ENCODE assay signal across 18 mouse cellular contexts in genomic region chr5:120558041-120558440, GRCm38 (mm10). TPM values are rescaled to one million over a fixed set of nuclear protein-coding genes. Genes with fewer than 3 reads are reported as not detected.
DNase-seq lines count a peak whose midpoint lies in the region; ATAC-seq and TF ChIP-seq lines count a peak whose summit lies in the region.
"Had no signal": no experiment of that assay in that cellular context is flagged by ENCODE, and none has a peak within 500 bp of the region (broad histone marks: within the 10 kb centered on the region; RNA-seq: fewer than 3 reads in every experiment).

No protein-coding gene starts in this region.

- H3K9me3 ChIP-seq in lung, embryonic 15.5 days = no peaks in the 10 kb centered on the region
- no peaks in the 10 kb centered on the region for H3K9me3 ChIP-seq in embryonic facial prominence, embryonic 15.5 days (replicated peaks)
- no peaks in the 10 kb centered on the region for H3K9me3 ChIP-seq in liver, postnatal 0 days (ENCODE audit: low read length)
- no peaks in the 10 kb centered on the region for H3K9me3 ChIP-seq in heart, embryonic 11.5 days (replicated peaks; ENCODE audit: control insufficient read depth, low read length)
- H3K9me3 ChIP-seq: heart, embryonic 12.5 days had no signal

- intact Hi-C loops in gastrocnemius, adult 2 months (cut with DNase I) = no loop called here

- peaks cover 38% of the 10 kb centered on the region for H3K4me1 ChIP-seq in lung, embryonic 15.5 days
- peaks cover 43% of the 10 kb centered on the region for H3K4me1 ChIP-seq in embryonic facial prominence, embryonic 15.5 days
- peaks cover 30% of the 10 kb centered on the region for H3K4me1 ChIP-seq in liver, postnatal 0 days (ENCODE audit: insufficient read depth)
- H3K4me1 ChIP-seq in heart, embryonic 11.5 days (ENCODE audit: control insufficient read depth, insufficient read depth, low read length) = peaks cover 30% of the 10 kb centered on the region

- 59% methylated on average over 8 of the region's 8 CpGs for WGBS in lung, embryonic 15.5 days
- WGBS in embryonic facial prominence, embryonic 15.5 days = 66% methylated on average over 8 of the region's 8 CpGs
- 62% methylated on average over 8 of the region's 8 CpGs for WGBS in liver, postnatal 0 days (ENCODE audit: insufficient replicate concordance)
- WGBS in heart, embryonic 11.5 days (ENCODE audit: insufficient replicate concordance) = 78% methylated on average over 8 of the region's 8 CpGs

- no peak overlapping the region; the same call in 1 of the 2 replicates for H3K4me3 ChIP-seq in gastrocnemius, adult 2 months
- no peak overlapping the region for H3K4me3 ChIP-seq in lung, embryonic 15.5 days
- H3K4me3 ChIP-seq in embryonic facial prominence, embryonic 15.5 days (replicated peaks) = no peak overlapping the region
- H3K4me3 ChIP-seq in liver, postnatal 0 days (ENCODE audit: low read depth, low read length) = no peak overlapping the region
- H3K4me3 ChIP-seq in heart, embryonic 11.5 days (ENCODE audit: low read depth, low read length) = no peak overlapping the region
- H3K4me3 ChIP-seq: erythroblast, embryonic 14.5 days; heart, embryonic 12.5 days had no signal

- H3K36me3 ChIP-seq in lung, embryonic 15.5 days = peaks cover 15% of the 10 kb centered on the region; the same call in 1 of the 2 replicates
- peaks cover 36% of the 10 kb centered on the region for H3K36me3 ChIP-seq in embryonic facial prominence, embryonic 15.5 days
- H3K36me3 ChIP-seq in liver, postnatal 0 days (replicated peaks; ENCODE audit: insufficient read depth, low read length) = peaks cover 47% of the 10 kb centered on the region
- H3K36me3 ChIP-seq in heart, embryonic 11.5 days (ENCODE audit: control insufficient read depth, insufficient read depth, low read length) = peaks cover 10% of the 10 kb centered on the region; the same call in 1 of the 2 replicates

- no peak overlapping the region for H3K9ac ChIP-seq in lung, embryonic 15.5 days
- H3K9ac ChIP-seq in embryonic facial prominence, embryonic 15.5 days = no peak overlapping the region
- no peak overlapping the region for H3K9ac ChIP-seq in liver, postnatal 0 days (replicated peaks)
- H3K9ac ChIP-seq in heart, embryonic 11.5 days (ENCODE audit: low read depth, low read length) = no peak overlapping the region
- H3K9ac ChIP-seq: forebrain, postnatal 0 days had no signal

- no peaks in the 10 kb centered on the region for H3K27me3 ChIP-seq in lung, embryonic 15.5 days
- no peaks in the 10 kb centered on the region for H3K27me3 ChIP-seq in embryonic facial prominence, embryonic 15.5 days
- no peaks in the 10 kb centered on the region for H3K27me3 ChIP-seq in liver, postnatal 0 days (ENCODE audit: insufficient read depth, low read length)
- no peaks in the 10 kb centered on the region for H3K27me3 ChIP-seq in heart, embryonic 11.5 days (ENCODE audit: control insufficient read depth, insufficient read depth, low read length)
- H3K27me3 ChIP-seq: heart, embryonic 12.5 days had no signal

- H3K4me2 ChIP-seq in lung, embryonic 15.5 days = 0 out of 2 replicates have a peak overlapping the region, but pooled peaks have one; percentile 7
- no peak overlapping the region for H3K4me2 ChIP-seq in embryonic facial prominence, embryonic 15.5 days (replicated peaks)
- H3K4me2 ChIP-seq in liver, postnatal 0 days (ENCODE audit: low read depth, low read length) = peak overlapping the region; percentile 67
- no peak overlapping the region for H3K4me2 ChIP-seq in heart, embryonic 11.5 days
- H3K4me2 ChIP-seq: heart, embryonic 12.5 days had no signal

- TF ChIP-seq CTCF in gastrocnemius, adult 2 months (IDR thresholded peaks at IDR 0.05) = no peak
- TF ChIP-seq CTCF in liver, postnatal 0 days (IDR thresholded peaks at IDR 0.05; ENCODE audit: low read depth) = no peak

- no peak for ATAC-seq in lung, embryonic 15.5 days (ENCODE audit: borderline replicate concordance, extremely low read depth, low FRiP score, low TSS enrichment)
- no peak for ATAC-seq in embryonic facial prominence, embryonic 15.5 days (ENCODE audit: insufficient number of reproducible peaks, low FRiP score, low TSS enrichment, low read depth)
- no peak for ATAC-seq in liver, postnatal 0 days
- ATAC-seq in heart, embryonic 11.5 days (replicated peaks; ENCODE audit: insufficient number of reproducible peaks, low FRiP score, low TSS enrichment) = no peak
- ATAC-seq: forebrain, postnatal 0 days had no signal

- peak overlapping the region; percentile 96 for H3K27ac ChIP-seq in gastrocnemius, adult 2 months
- no peak overlapping the region for H3K27ac ChIP-seq in lung, embryonic 15.5 days
- H3K27ac ChIP-seq in embryonic facial prominence, embryonic 15.5 days (replicated peaks) = peak overlapping the region; percentile 48; the same call in 1 of the 2 replicates
- no peak overlapping the region for H3K27ac ChIP-seq in liver, postnatal 0 days (ENCODE audit: low read depth)
- no peak overlapping the region for H3K27ac ChIP-seq in heart, embryonic 11.5 days (ENCODE audit: low read depth, low read length)

- DNase-seq in gastrocnemius, adult 2 months = no peak
- no peak for DNase-seq in gastrocnemius, adult 8-10 months (ENCODE audit: low spot score in 2 of 2)
- DNase-seq in lung, postnatal 4 days = no peak
- DNase-seq in liver, postnatal 0 days = no peak
- DNase-seq in heart, adult 11 months = no peak
- DNase-seq: forebrain, postnatal 0 days; gastrocnemius, postnatal 25 days; kidney, adult 11 months; kidney, postnatal 14 days; lung, adult 2 months; right cerebral cortex, adult 18-20 months; thymus, postnatal 14 days had no signal

- no peak for TF ChIP-seq EP300 in liver, postnatal 0 days (IDR thresholded peaks at IDR 0.05; ENCODE audit: low read depth)

RNA-seq across cellular contexts. Expression of gene Tpcn1, which starts 30.4 kb away (rescaled TPM):
- total RNA-seq in gastrocnemius, adult 2 months (2021) = 10 to 100 TPM; 42.7 to 44.8 TPM
- total RNA-seq in gastrocnemius, adult 8-10 months (2022) = 10 to 100 TPM; 39.3 to 42.7 (median 41.5) TPM
- 18.6 and 20.3 TPM in 2 replicates for polyA plus RNA-seq in lung, embryonic 15.5 days (2015; fragmentation: Nextera tagmentation; extraction: Ambion mirVana)
- 28.4 and 28.6 TPM in 2 replicates for polyA plus RNA-seq in embryonic facial prominence, embryonic 15.5 days (2015; fragmentation: Nextera tagmentation; extraction: Ambion mirVana)
- 16.3 and 18.6 TPM in 2 replicates for polyA plus RNA-seq in liver, postnatal 0 days (2015; fragmentation: Nextera tagmentation; extraction: Ambion mirVana)
- 18.1 and 19.1 TPM in 2 replicates for polyA plus RNA-seq in heart, embryonic 11.5 days (2014; fragmentation: Nextera tagmentation; extraction: Ambion mirVana)

RNA-seq across cellular contexts. Expression of gene Iqcd, which starts 30.8 kb away (rescaled TPM):
- not detected for total RNA-seq in gastrocnemius, adult 2 months (2021)
- total RNA-seq in gastrocnemius, adult 8-10 months (2022) = not detected
- polyA plus RNA-seq in lung, embryonic 15.5 days (2015; fragmentation: Nextera tagmentation; extraction: Ambion mirVana) = 0.34 and 0.64 TPM in 2 replicates
- polyA plus RNA-seq in embryonic facial prominence, embryonic 15.5 days (2015; fragmentation: Nextera tagmentation; extraction: Ambion mirVana) = 1.9 and 3.2 TPM in 2 replicates
- polyA plus RNA-seq in liver, postnatal 0 days (2015; fragmentation: Nextera tagmentation; extraction: Ambion mirVana) = 0.75 and 0.84 TPM in 2 replicates
- polyA plus RNA-seq in heart, embryonic 11.5 days (2014; fragmentation: Nextera tagmentation; extraction: Ambion mirVana) = 0.18 and 0.54 TPM in 2 replicates
- total RNA-seq: hematopoietic stem cell, adult 5-6 weeks had no signal

RNA-seq across cellular contexts. Expression of gene Slc8b1, which starts 47.1 kb away (rescaled TPM):
- total RNA-seq in gastrocnemius, adult 2 months (2021) = 10 to 100 TPM in 1 of 2 experiments, 1 to 10 TPM in 1; 8.1 to 10.5 TPM
- total RNA-seq in gastrocnemius, adult 8-10 months (2022) = 10 to 100 TPM in 1 of 4 experiments, 1 to 10 TPM in 3; 6.0 to 10.7 (median 6.5) TPM
- 6.6 and 6.7 TPM in 2 replicates for polyA plus RNA-seq in lung, embryonic 15.5 days (2015; fragmentation: Nextera tagmentation; extraction: Ambion mirVana)
- polyA plus RNA-seq in embryonic facial prominence, embryonic 15.5 days (2015; fragmentation: Nextera tagmentation; extraction: Ambion mirVana) = 9.0 and 9.3 TPM in 2 replicates
- 15.3 and 17.1 TPM in 2 replicates for polyA plus RNA-seq in liver, postnatal 0 days (2015; fragmentation: Nextera tagmentation; extraction: Ambion mirVana)
- polyA plus RNA-seq in heart, embryonic 11.5 days (2014; fragmentation: Nextera tagmentation; extraction: Ambion mirVana) = 1.6 and 2.1 TPM in 2 replicates

RNA-seq across cellular contexts. Expression of gene Rita1, which starts 54.3 kb away (rescaled TPM):
- total RNA-seq in gastrocnemius, adult 2 months (2021) = 1 to 10 TPM; 4.9 to 6.6 TPM
- 1 to 10 TPM; 4.9 to 8.3 (median 6.4) TPM for total RNA-seq in gastrocnemius, adult 8-10 months (2022)
- 11.1 and 11.6 TPM in 2 replicates for polyA plus RNA-seq in lung, embryonic 15.5 days (2015; fragmentation: Nextera tagmentation; extraction: Ambion mirVana)
- 15.5 and 15.8 TPM in 2 replicates for polyA plus RNA-seq in embryonic facial prominence, embryonic 15.5 days (2015; fragmentation: Nextera tagmentation; extraction: Ambion mirVana)
- polyA plus RNA-seq in liver, postnatal 0 days (2015; fragmentation: Nextera tagmentation; extraction: Ambion mirVana) = 3.1 and 3.4 TPM in 2 replicates
- polyA plus RNA-seq in heart, embryonic 11.5 days (2014; fragmentation: Nextera tagmentation; extraction: Ambion mirVana) = 5.6 and 7.9 TPM in 2 replicates

RNA-seq across cellular contexts. Expression of gene Ddx54, which starts 54.5 kb away (rescaled TPM):
- 10 to 100 TPM; 16.9 to 17.7 TPM for total RNA-seq in gastrocnemius, adult 2 months (2021)
- total RNA-seq in gastrocnemius, adult 8-10 months (2022) = 10 to 100 TPM; 16.7 to 19.7 (median 17.3) TPM
- 37.8 and 41.1 TPM in 2 replicates for polyA plus RNA-seq in lung, embryonic 15.5 days (2015; fragmentation: Nextera tagmentation; extraction: Ambion mirVana)
- 43.4 and 44.5 TPM in 2 replicates for polyA plus RNA-seq in embryonic facial prominence, embryonic 15.5 days (2015; fragmentation: Nextera tagmentation; extraction: Ambion mirVana)
- 14.0 and 15.1 TPM in 2 replicates for polyA plus RNA-seq in liver, postnatal 0 days (2015; fragmentation: Nextera tagmentation; extraction: Ambion mirVana)
- polyA plus RNA-seq in heart, embryonic 11.5 days (2014; fragmentation: Nextera tagmentation; extraction: Ambion mirVana) = 22.2 and 23.5 TPM in 2 replicates

Comparison
In these comparisons a context has a peak if more than half of its experiments do, and no peak if none do; other contexts are left out.
1. H3K27ac ChIP-seq: peak in gastrocnemius, adult 2 months (single experiment) and embryonic facial prominence, embryonic 15.5 days (single experiment); none in lung, embryonic 15.5 days (single experiment), liver, postnatal 0 days (single experiment) and heart, embryonic 11.5 days (single experiment).
2. H3K4me2 ChIP-seq: peak in lung, embryonic 15.5 days (single experiment) and liver, postnatal 0 days (single experiment); none in embryonic facial prominence, embryonic 15.5 days (single experiment) and heart, embryonic 11.5 days (single experiment).